Mouse (Mus musculus): ENCODE results near the gene Baz1b.
"Not testable (repeated sequence)": the region's sequence is repeated elsewhere in the genome, so short reads cannot be mapped to it uniquely, and the experiment has no call there.

- not testable (repeated sequence) for TF ChIP-seq TAL1, GATA1 (IDR thresholded peaks at IDR 0.05; ENCODE audit: low read length)
These were observed 38.8 kb downstream of the Baz1b start for GRCm38 (mm10) chr5:135225879-135226278.

All from erythroblast, embryonic 14.5 days (primary cell).